Mouse (Mus musculus) stomach, postnatal 0 days (tissue): ENCODE data around the gene Ankrd13a. TPM values are rescaled to one million over a fixed set of nuclear protein-coding genes. Genes with fewer than 3 reads are reported as not detected.

ENCODE experiments used
- ATAC-seq: fragments of 200-750 bp; cut with Nextera tagmentation; 2 replicates; pipeline ENCODE4 v1.8.0; 2017; ENCODE audit not compliant: low FRiP score, low TSS enrichment
- DNase-seq: peaks from one replicate; pipeline ENCODE4 v3.0.0-alpha.2; 2016; ENCODE audit warnings: low spot score
- H3K27ac ChIP-seq: fragments of 300-500 bp; sonication (generic); replicated peaks from 2 replicates; pipeline ENCODE4 v1.5.1; 2014; ENCODE audit warnings: mild to moderate bottlenecking, control low read depth
- H3K27me3 ChIP-seq: fragments of 300-500 bp; sonication (generic); 2 replicates; pipeline ENCODE4 v1.6.1; 2014; ENCODE audit warnings: low read length; ENCODE audit not compliant: control insufficient read depth, insufficient read depth
- H3K36me3 ChIP-seq: fragments of 300-500 bp; sonication (generic); 2 replicates; pipeline ENCODE4 v1.6.1; 2014; ENCODE audit warnings: low read length, mixed read lengths; ENCODE audit not compliant: control insufficient read depth, insufficient read depth
- H3K4me1 ChIP-seq: fragments of 300-500 bp; sonication (generic); replicated peaks from 2 replicates; pipeline ENCODE4 v1.6.1; 2014; ENCODE audit warnings: antibody characterized with exemption; ENCODE audit not compliant: control insufficient read depth, insufficient read depth
- H3K4me2 ChIP-seq: fragments of 300-500 bp; sonication (generic); replicated peaks from 2 replicates; pipeline ENCODE4 v1.6.1; 2014; ENCODE audit warnings: low read depth, mild to moderate bottlenecking, control low read depth, moderate library complexity
- H3K4me3 ChIP-seq: fragments of 300-500 bp; sonication (generic); 2 replicates; pipeline ENCODE4 v1.5.1; 2014; ENCODE audit warnings: low read depth, low read length, control low read depth
- H3K9ac ChIP-seq: fragments of 300-500 bp; sonication (generic); 2 replicates; pipeline ENCODE4 v1.6.1; 2014; ENCODE audit warnings: mild to moderate bottlenecking, low read length, control low read depth, mixed read lengths
- H3K9me3 ChIP-seq: fragments of 300-500 bp; sonication (generic); 2 replicates; pipeline ENCODE4 v1.6.1; 2016; ENCODE audit warnings: low read length; ENCODE audit not compliant: control insufficient read depth
- CTCF ChIP-seq: IDR thresholded peaks from 2 replicates; pipeline ENCODE4 v1.5.1; 2016; ENCODE audit warnings: antibody characterized with exemption, low read depth, mild to moderate bottlenecking, moderate library complexity
- EP300 ChIP-seq: optimal IDR thresholded peaks from 2 replicates; pipeline ENCODE3; 2016; ENCODE audit warnings: antibody characterized with exemption
- whole genome bisulfite sequencing: fragments of 180-500 bp; shearing (Covaris S2); extraction: QIAGEN DNeasy Blood & Tissue Kit; methylation state at CpG from one replicate; pipeline ENCODE4 v1.1.7; 2014; 5-methylcytosine and 5-hydroxymethylcytosine counted together
- polyA plus RNA-seq: library from polyadenylated mRNA; unstranded; fragments of >200 nt; fragmentation: Nextera tagmentation; extraction: Ambion mirVana; gene quantifications from 2 replicates; pipeline ENCODE4 v1.2.1, GENCODE M21; 2015

Ankrd13a gene
- polyA plus RNA-seq, 1 experiment from 2014 or later: 36.4 TPM

GRCm38 (mm10) chr5:114818124-114818523 lies 43.6 kb downstream of the Ankrd13a start:
- 73% methylated on average over 10 of the region's 11 CpGs for WGBS

DNA sequence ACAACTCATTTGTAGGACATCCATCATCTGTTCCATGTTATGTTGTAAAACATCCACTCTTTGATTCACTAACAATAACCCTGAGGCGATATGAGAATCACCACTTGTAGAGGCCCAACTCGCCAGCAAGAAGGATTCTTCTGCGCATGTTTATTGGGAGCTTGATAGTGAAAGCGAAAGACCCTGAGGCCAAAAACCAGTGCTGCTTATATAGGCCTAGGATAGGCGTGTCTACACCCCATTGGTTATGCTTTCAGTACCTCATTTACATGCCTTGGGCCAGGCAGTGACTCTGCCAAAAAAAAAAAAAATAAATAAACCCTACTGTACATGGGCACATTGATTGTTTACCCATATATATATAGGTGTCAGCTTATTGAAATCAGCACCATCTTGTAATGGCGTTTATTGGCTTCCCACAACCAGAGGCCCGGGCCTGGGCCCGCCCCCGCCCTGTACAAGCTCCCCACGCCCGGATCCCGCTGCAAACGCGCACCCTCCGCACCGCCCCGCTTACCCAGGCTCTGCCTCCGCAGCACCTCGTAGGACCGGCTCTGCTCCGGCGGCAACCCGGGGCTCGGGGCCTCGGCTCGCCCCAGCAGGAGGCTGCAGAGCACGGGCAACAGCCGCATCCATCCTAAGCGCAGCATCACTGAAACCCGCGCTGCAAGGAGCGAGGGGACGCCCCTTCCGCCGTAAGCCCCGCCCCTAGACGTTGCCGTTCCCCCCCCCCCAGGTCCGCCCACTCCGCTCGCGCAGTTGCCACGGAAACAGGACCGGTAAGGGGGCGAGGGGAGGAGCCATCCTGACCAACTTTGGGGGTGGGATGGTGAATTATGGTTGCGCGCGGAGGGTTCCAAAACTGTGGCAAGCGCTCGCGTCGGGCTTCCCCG lies 48.6 kb downstream of the Ankrd13a start, which contains the start of gene 1500011B03Rik:
Gene 1500011B03Rik, minus strand, starts transcription at position 673 of the 893 bp plus-strand sequence.
- Histone ChIP-seq H3K4me1 (no peaks in the 10 kb centered on the region), H3K4me2 (peak within 1 kb of the TSS; percentile 68), H3K27me3 (no peaks in the 10 kb centered on the region), H3K27ac (0 out of 2 replicates have a peak within 1 kb of the TSS, but pooled peaks have one; percentile 58), H3K36me3 (no peaks in the 10 kb centered on the region), H3K9ac (peak within 1 kb of the TSS; percentile 67), H3K9me3 (no peaks in the 10 kb centered on the region), H3K4me3 (peak within 1 kb of the TSS; percentile 58)
- DNase-seq (peak; percentile 80), ATAC-seq (peak; percentile 78)
- WGBS: 10% methylated on average over 48 of the region's 53 CpGs
- TF ChIP-seq CTCF (no peak), EP300 (no peak)

More at GRCm38 (mm10) chr5:114818124-114818523, 43.6 kb downstream of the Ankrd13a start:
- Histone ChIP-seq H3K27me3 (no peaks in the 10 kb centered on the region), H3K36me3 (no peaks in the 10 kb centered on the region), H3K4me2 (no peak overlapping the region), H3K27ac (no peak overlapping the region), H3K9me3 (no peaks in the 10 kb centered on the region), H3K4me1 (no peaks in the 10 kb centered on the region), H3K4me3 (no peak overlapping the region), H3K9ac (no peak overlapping the region)
- no peak for ATAC-seq
- TF ChIP-seq EP300: no peak
- peak; percentile 14 for DNase-seq

- TF ChIP-seq CTCF (peak; percentile 83), EP300 (no peak)
- Histone ChIP-seq H3K4me3 (no peak overlapping the region), H3K9ac (no peak overlapping the region), H3K4me2 (no peak overlapping the region), H3K4me1 (no peaks in the 10 kb centered on the region), H3K9me3 (no peaks in the 10 kb centered on the region), H3K27ac (0 out of 2 replicates have a peak overlapping the region, but pooled peaks have one; percentile 40), H3K27me3 (no peaks in the 10 kb centered on the region), H3K36me3 (no peaks in the 10 kb centered on the region)
- ATAC-seq (peak; percentile 45), DNase-seq (peak; percentile 61)
- WGBS: 18% methylated on average over 9 of the region's 9 CpGs
These were observed 49.7 kb downstream of the Ankrd13a start for GRCm38 (mm10) chr5:114824197-114824596.

DNA sequence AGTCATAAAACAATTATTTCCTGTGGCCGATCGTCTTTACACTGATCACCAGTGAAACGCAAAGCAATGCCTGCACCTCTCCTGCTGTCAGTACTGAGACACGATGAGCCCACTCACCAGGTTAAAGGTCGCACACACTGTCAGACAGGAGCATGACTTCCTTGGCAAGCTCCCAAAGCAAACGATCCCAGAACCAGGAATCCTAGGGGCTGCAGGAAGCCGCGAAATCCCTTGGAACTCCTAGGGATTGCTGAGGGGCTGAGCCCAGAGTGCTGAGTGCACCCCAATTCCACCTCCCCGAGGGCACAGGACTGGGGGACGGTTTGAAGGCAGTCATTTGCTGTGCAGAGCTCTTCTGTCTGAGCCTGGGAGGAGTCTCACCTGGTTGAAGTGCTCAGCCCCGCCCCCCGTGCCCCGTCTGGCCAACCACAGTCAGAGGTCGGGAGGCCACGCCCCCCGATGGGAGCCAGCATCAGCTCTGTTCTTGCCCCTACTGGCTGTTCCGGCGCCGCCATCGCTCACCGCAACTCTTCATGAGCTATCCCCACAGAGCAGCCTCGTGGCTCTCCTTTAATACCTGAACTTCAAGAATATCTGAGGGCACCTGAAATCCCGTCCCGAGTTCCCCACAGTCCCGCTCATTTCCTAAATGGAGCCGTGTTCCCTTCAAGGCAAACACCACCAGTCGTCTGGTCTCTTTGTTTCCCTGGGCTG lies 51.7 kb downstream of the Ankrd13a start:
- WGBS: 8% methylated on average over 27 of the region's 27 CpGs
- Histone ChIP-seq H3K27ac (no peak overlapping the region), H3K4me2 (peak overlapping the region; percentile 56), H3K27me3 (no peaks in the 10 kb centered on the region), H3K9me3 (no peaks in the 10 kb centered on the region), H3K36me3 (no peaks in the 10 kb centered on the region), H3K4me3 (peak overlapping the region; percentile 35), H3K4me1 (no peaks in the 10 kb centered on the region), H3K9ac (peak overlapping the region; percentile 51)
- ATAC-seq (peak; percentile 90), DNase-seq (peak; percentile 95)
- TF ChIP-seq EP300 (no peak), CTCF (peak; percentile 45; the same call in 1 of the 2 replicates)

DNA sequence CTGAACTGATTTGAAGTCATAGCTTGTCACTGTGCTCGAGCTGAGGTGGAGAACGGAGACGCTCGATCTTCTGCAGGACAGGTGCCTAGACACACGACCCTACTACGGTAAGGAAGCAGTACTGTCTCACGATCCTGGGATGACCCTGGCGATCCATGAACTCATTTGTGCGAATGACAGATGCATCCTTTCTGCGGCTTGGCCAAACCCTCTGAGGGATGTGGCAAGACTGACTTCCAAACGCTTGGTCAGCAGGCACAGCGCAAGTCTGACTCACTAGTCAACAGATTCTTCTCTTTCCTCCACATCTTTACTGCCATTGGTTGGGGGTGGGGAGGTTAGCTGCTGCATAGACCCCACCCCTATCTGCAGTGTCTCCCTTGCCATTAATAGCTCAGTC lies 53.0 kb downstream of the Ankrd13a start:
- WGBS: 77% methylated on average over 12 of the region's 12 CpGs
- Histone ChIP-seq H3K27ac (no peak overlapping the region), H3K4me2 (no peak overlapping the region), H3K9ac (no peak overlapping the region), H3K9me3 (no peaks in the 10 kb centered on the region), H3K4me3 (no peak overlapping the region), H3K27me3 (no peaks in the 10 kb centered on the region), H3K36me3 (no peaks in the 10 kb centered on the region), H3K4me1 (no peaks in the 10 kb centered on the region)
- no peak for DNase-seq
- no peak for TF ChIP-seq CTCF
- no peak for TF ChIP-seq EP300
- ATAC-seq: no peak
